Mouse (Mus musculus) testis, adult 2 months (tissue): ENCODE data around the gene Frs2. TPM values are rescaled to one million over a fixed set of nuclear protein-coding genes. Genes with fewer than 3 reads are reported as not detected.
"Not testable (repeated sequence)": the region's sequence is repeated elsewhere in the genome, so short reads cannot be mapped to it uniquely, and the experiment has no call there.

Experiments
- H3K27ac ChIP-seq: fragments of 200-500 bp; 2 replicates; pipeline ENCODE4 v1.5.1; 2012; ENCODE audit warnings: low read depth, low read length; ENCODE audit not compliant: control insufficient read depth, insufficient read depth
- H3K27me3 ChIP-seq: fragments of 200-500 bp; 2 replicates; pipeline ENCODE4 v1.6.1; 2012; ENCODE audit warnings: mild to moderate bottlenecking, low read length, moderate library complexity; ENCODE audit not compliant: control insufficient read depth, insufficient read depth
- H3K36me3 ChIP-seq: fragments of 200-500 bp; 2 replicates; pipeline ENCODE4 v1.6.1; 2012; ENCODE audit warnings: mild to moderate bottlenecking, low read length; ENCODE audit not compliant: control insufficient read depth, insufficient read depth
- H3K4me1 ChIP-seq: fragments of 200-500 bp; 2 replicates; pipeline ENCODE4 v1.6.1; 2012; ENCODE audit warnings: low read length; ENCODE audit not compliant: control insufficient read depth, insufficient read depth
- H3K4me3 ChIP-seq: fragments of 200-500 bp; 2 replicates; pipeline ENCODE4 v1.5.1; 2012; ENCODE audit warnings: low read depth, mild to moderate bottlenecking, low read length, moderate library complexity, mixed read lengths; ENCODE audit not compliant: control insufficient read depth
- CTCF ChIP-seq: fragments of 200-500 bp; IDR thresholded peaks from 2 replicates; pipeline ENCODE4 v1.5.1; 2012; ENCODE audit warnings: low read depth, mild to moderate bottlenecking, inconsistent platforms, low read length, moderate library complexity; ENCODE audit not compliant: control insufficient read depth, insufficient read depth, insufficient replicate concordance
- POLR2A ChIP-seq: fragments of 200-500 bp; IDR thresholded peaks from 2 replicates; pipeline ENCODE4 v1.6.1; 2012; ENCODE audit warnings: low read depth, mild to moderate bottlenecking, inconsistent platforms, low read length, moderate library complexity; ENCODE audit not compliant: control insufficient read depth
- polyA plus RNA-seq: library from polyadenylated mRNA; depleted of rRNA; stranded (reverse); fragments of >200 nt; gene quantifications from 2 replicates; pipeline ENCODE4 v1.2.3, GENCODE M21; 2012

The Frs2 gene
- polyA plus RNA-seq, 1 experiment = 10.3 TPM

GRCm38 (mm10) chr10:117062894-117063253 is 85.5 kb downstream of the Frs2 start:
- Histone ChIP-seq H3K4me3 (peak overlapping the region; percentile 99), H3K27ac (peak overlapping the region; percentile 2; the same call in 1 of the 2 replicates), H3K4me1 (no peaks in the 10 kb centered on the region), H3K36me3 (peaks cover 4% of the 10 kb centered on the region; the same call in 1 of the 2 replicates), H3K27me3 (no peaks in the 10 kb centered on the region)
- TF ChIP-seq CTCF (no peak), POLR2A (no peak)

DNA sequence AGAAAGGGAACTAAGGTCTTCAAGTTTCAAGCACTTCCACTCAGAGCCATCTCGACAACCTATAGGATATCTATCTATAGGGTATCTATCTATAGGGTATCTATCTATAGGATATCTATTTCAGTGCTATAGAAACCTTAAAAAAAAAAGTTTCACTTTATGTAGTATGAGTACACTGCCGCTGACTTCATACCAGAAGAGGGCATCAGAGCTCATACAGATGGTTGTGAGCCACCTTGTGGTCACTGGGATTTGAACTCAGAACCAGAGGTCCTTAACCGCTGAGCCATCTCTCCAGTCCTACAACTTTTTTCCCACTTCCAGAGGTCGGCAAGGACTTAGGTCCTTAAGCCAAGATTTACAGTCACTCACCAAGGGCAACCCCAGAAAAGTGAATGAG is 92.7 kb downstream of the Frs2 start:
- H3K4me3 ChIP-seq = no peak overlapping the region
- TF ChIP-seq POLR2A (no peak), CTCF (no peak)
- no peak overlapping the region for H3K27ac ChIP-seq
- H3K27me3 ChIP-seq = no peaks in the 10 kb centered on the region
- H3K36me3 ChIP-seq = peaks cover 8% of the 10 kb centered on the region
- no peaks in the 10 kb centered on the region for H3K4me1 ChIP-seq

GRCm38 (mm10) chr10:117049961-117050597 is 98.3 kb downstream of the Frs2 start:
- Histone ChIP-seq H3K27ac (no peak overlapping the region), H3K4me3 (no peak overlapping the region), H3K4me1 (peaks cover 14% of the 10 kb centered on the region), H3K36me3 (peaks cover 4% of the 10 kb centered on the region), H3K27me3 (no peaks in the 10 kb centered on the region)
- TF ChIP-seq CTCF = no peak
- no peak for TF ChIP-seq POLR2A

DNA sequence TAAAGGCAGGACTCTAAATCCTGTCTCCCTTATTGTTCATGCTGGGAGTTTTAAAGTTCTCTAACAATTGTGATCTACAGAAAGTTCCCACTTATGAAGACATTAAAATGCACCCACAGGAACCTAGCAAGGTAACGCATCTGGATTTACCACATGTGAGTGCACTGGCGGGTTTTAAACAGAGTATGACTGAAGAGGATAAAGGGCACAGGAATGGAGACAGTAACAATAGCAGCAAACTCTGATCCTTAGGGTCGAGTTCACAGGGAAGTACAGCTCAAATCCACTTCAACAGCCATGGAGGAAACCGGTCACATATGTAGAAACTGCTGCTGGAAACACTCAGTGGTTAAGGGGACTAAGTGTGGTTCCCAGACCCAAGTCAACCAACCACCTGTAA is 99.1 kb downstream of the Frs2 start:
- H3K27me3 ChIP-seq = no peaks in the 10 kb centered on the region
- H3K4me3 ChIP-seq = no peak overlapping the region
- TF ChIP-seq CTCF (no peak), POLR2A (no peak)
- peaks cover 15% of the 10 kb centered on the region for H3K4me1 ChIP-seq
- H3K36me3 ChIP-seq = peaks cover 3% of the 10 kb centered on the region
- H3K27ac ChIP-seq = no peak overlapping the region

- Histone ChIP-seq H3K36me3 (no peaks in the 10 kb centered on the region; the same call in 1 of the 2 replicates), H3K27me3 (no peaks in the 10 kb centered on the region), H3K27ac (no peak within 1 kb of the TSS), H3K4me3 (peak within 1 kb of the TSS; percentile 27), H3K4me1 (peaks cover 17% of the 10 kb centered on the region)
- no peak for TF ChIP-seq CTCF
- TF ChIP-seq POLR2A = no peak
Measured at GRCm38 (mm10) chr10:117045175-117046056, 102.9 kb downstream of the Frs2 start, which contains the start of gene Lrrc10. Gene Lrrc10, plus strand, starts transcription at chr10:117045341.

GRCm38 (mm10) chr10:117043497-117044166 is 104.7 kb downstream of the Frs2 start:
- not testable (repeated sequence) for H3K27me3 ChIP-seq, H3K27ac ChIP-seq, H3K4me3 ChIP-seq, H3K36me3 ChIP-seq
- peaks cover 17% of the 10 kb centered on the region for H3K4me1 ChIP-seq

GRCm38 (mm10) chr10:117042295-117042694 is 106.0 kb downstream of the Frs2 start:
- H3K27me3 ChIP-seq = no peaks in the 10 kb centered on the region
- peaks cover 17% of the 10 kb centered on the region for H3K4me1 ChIP-seq
- no peak overlapping the region for H3K4me3 ChIP-seq
- no peaks in the 10 kb centered on the region for H3K36me3 ChIP-seq
- TF ChIP-seq POLR2A = no peak
- no peak for TF ChIP-seq CTCF
- no peak overlapping the region for H3K27ac ChIP-seq
